Mouse (Mus musculus) right cerebral cortex, postnatal 25 days (tissue): ENCODE results near the gene Lmtk3.
A peak's percentile ranks its signal among the peaks of the same experiment; 100 is the strongest.

Experiments
- DNase-seq: peaks from one replicate; pipeline ENCODE4 v3.0.0; 2022

Gene Lmtk3

GRCm38 (mm10) chr7:45784524-45785372 lies 1.2 kb downstream of the Lmtk3 start, which contains the start of gene Sult2b1:
Gene Sult2b1 (minus strand): TSS chr7:45784669.
- peak; percentile 92 for DNase-seq

- DNase-seq, result no peak
These were observed 2.0 kb downstream of the Lmtk3 start for GRCm38 (mm10) chr7:45785388-45786135.

GRCm38 (mm10) chr7:45786136-45786578 lies 2.6 kb downstream of the Lmtk3 start:
- no peak for DNase-seq

- DNase-seq, result no peak
These were observed 3.3 kb downstream of the Lmtk3 start for GRCm38 (mm10) chr7:45786661-45787413.

- DNase-seq, result no peak
These were observed 4.1 kb downstream of the Lmtk3 start for GRCm38 (mm10) chr7:45787642-45788041.

GRCm38 (mm10) chr7:45790721-45791120 lies 7.2 kb downstream of the Lmtk3 start:
- no peak for DNase-seq

GRCm38 (mm10) chr7:45791756-45792490 lies 8.4 kb downstream of the Lmtk3 start:
- DNase-seq, result no peak

- no peak for DNase-seq
These were observed 9.7 kb downstream of the Lmtk3 start for GRCm38 (mm10) chr7:45793240-45793639.

- no peak for DNase-seq
These were observed 10.5 kb downstream of the Lmtk3 start for GRCm38 (mm10) chr7:45793969-45794585.

- DNase-seq, result no peak
These were observed 11.4 kb downstream of the Lmtk3 start for GRCm38 (mm10) chr7:45794971-45795370.

GRCm38 (mm10) chr7:45796950-45797349 lies 13.4 kb downstream of the Lmtk3 start:
- no peak for DNase-seq

- no peak for DNase-seq
These were observed 14.3 kb downstream of the Lmtk3 start for GRCm38 (mm10) chr7:45797661-45798510.

GRCm38 (mm10) chr7:45798511-45798836 lies 14.9 kb downstream of the Lmtk3 start:
- DNase-seq, result no peak

GRCm38 (mm10) chr7:45798931-45799330 lies 15.4 kb downstream of the Lmtk3 start:
- DNase-seq, result no peak

GRCm38 (mm10) chr7:45800001-45800400 lies 16.5 kb downstream of the Lmtk3 start:
- no peak for DNase-seq

- DNase-seq, result no peak
These were observed 17.1 kb downstream of the Lmtk3 start for GRCm38 (mm10) chr7:45800546-45801204.

- peak; percentile 88 for DNase-seq
These were observed 17.8 kb downstream of the Lmtk3 start for GRCm38 (mm10) chr7:45801348-45801747.

GRCm38 (mm10) chr7:45802551-45802950 lies 19.0 kb downstream of the Lmtk3 start:
- DNase-seq, result no peak

GRCm38 (mm10) chr7:45805941-45806340 lies 22.4 kb downstream of the Lmtk3 start:
- DNase-seq, result no peak

- no peak for DNase-seq
These were observed 24.9 kb downstream of the Lmtk3 start for GRCm38 (mm10) chr7:45808471-45808870.
